Mouse (Mus musculus) liver, embryonic 15.5 days (tissue): ENCODE data around the gene Pbp2. TPM values are rescaled to one million over a fixed set of nuclear protein-coding genes. Genes with fewer than 3 reads are reported as not detected.

Experiments
- polyA plus RNA-seq: library from polyadenylated mRNA; unstranded; fragments of >200 nt; fragmentation: Nextera tagmentation; extraction: Ambion mirVana; gene quantifications from 2 replicates; pipeline ENCODE4 v1.2.1, GENCODE M21; 2015

Gene Pbp2
- polyA plus RNA-seq, 1 experiment from 2014 or later = not detected

Other genes starting within 250 kb of the Pbp2 start
- gene Gprc5a, start 244.8 kb downstream of the Pbp2 start, polyA plus RNA-seq = 0.09 and 0.17 TPM in 2 replicates
- gene Gprc5d, start 192.1 kb downstream of the Pbp2 start, polyA plus RNA-seq = 0.08 and 0.15 TPM in 2 replicates
- gene Fam234b, start 112.4 kb downstream of the Pbp2 start, polyA plus RNA-seq = 30.3 and 34.4 TPM in 2 replicates
- 116 and 117 TPM in 2 replicates for gene Hebp1, start 112.4 kb downstream of the Pbp2 start, polyA plus RNA-seq
- 0.08 and 0.16 TPM in 2 replicates for gene Gsg1, start 56.1 kb downstream of the Pbp2 start, polyA plus RNA-seq
- 2.1 and 2.5 TPM in 2 replicates for gene Emp1, start 52.1 kb upstream of the Pbp2 start, polyA plus RNA-seq